Mouse (Mus musculus) intestine, embryonic 16.5 days (tissue): Measurements from ENCODE around the gene Gm17018. TPM values are rescaled to one million over a fixed set of nuclear protein-coding genes. Genes with fewer than 3 reads are reported as not detected.
A peak's percentile ranks its signal among the peaks of the same experiment; 100 is the strongest.
"Not testable (repeated sequence)": the region's sequence is repeated elsewhere in the genome, so short reads cannot be mapped to it uniquely, and the experiment has no call there.

Experiments
- ATAC-seq: fragments of 200-750 bp; cut with Nextera tagmentation; 2 replicates; pipeline ENCODE4 v1.8.0; 2017; ENCODE audit warnings: moderate TSS enrichment, moderate library complexity
- H3K27ac ChIP-seq: fragments of 300-500 bp; sonication (generic); 2 replicates; pipeline ENCODE4 v1.5.1; 2014; ENCODE audit warnings: mild to moderate bottlenecking, low read length
- H3K27me3 ChIP-seq: fragments of 300-500 bp; sonication (generic); replicated peaks from 2 replicates; pipeline ENCODE4 v1.6.1; 2014; ENCODE audit warnings: low read length, control low read depth, mixed read lengths; ENCODE audit not compliant: control insufficient read depth, insufficient read depth
- H3K36me3 ChIP-seq: fragments of 300-500 bp; sonication (generic); 2 replicates; pipeline ENCODE4 v1.6.1; 2014; ENCODE audit warnings: low read length, control low read depth; ENCODE audit not compliant: control insufficient read depth, insufficient read depth
- H3K4me1 ChIP-seq: fragments of 300-500 bp; sonication (generic); 2 replicates; pipeline ENCODE4 v1.6.1; 2014; ENCODE audit warnings: low read length, control low read depth, mixed read lengths; ENCODE audit not compliant: control insufficient read depth, insufficient read depth
- H3K4me2 ChIP-seq: fragments of 300-500 bp; sonication (generic); 2 replicates; pipeline ENCODE4 v1.6.1; 2014; ENCODE audit warnings: low read depth, low read length, control low read depth
- H3K4me3 ChIP-seq: fragments of 300-500 bp; sonication (generic); 2 replicates; pipeline ENCODE4 v1.5.1; 2014; ENCODE audit warnings: mild to moderate bottlenecking, low read length
- H3K9ac ChIP-seq: fragments of 300-500 bp; sonication (generic); 2 replicates; pipeline ENCODE4 v1.6.1; 2014; ENCODE audit warnings: low read depth, low read length
- H3K9me3 ChIP-seq: fragments of 300-500 bp; sonication (generic); 2 replicates; pipeline ENCODE4 v1.6.1; 2016; ENCODE audit warnings: low read length, control low read depth; ENCODE audit not compliant: control insufficient read depth
- WGBS: fragments of 180-500 bp; shearing (Covaris S2); extraction: QIAGEN DNeasy Blood & Tissue Kit; methylation state at CpG from one replicate; pipeline ENCODE4 v1.1.7; 2014; 5-methylcytosine and 5-hydroxymethylcytosine counted together
- polyA plus RNA-seq: library from polyadenylated mRNA; unstranded; fragments of >200 nt; fragmentation: Nextera tagmentation; extraction: Ambion mirVana; gene quantifications from 2 replicates; pipeline ENCODE4 v1.2.1, GENCODE M21; 2015

Gm17018 gene
- polyA plus RNA-seq, 1 experiment from 2014 or later = 34.6 TPM

DNA sequence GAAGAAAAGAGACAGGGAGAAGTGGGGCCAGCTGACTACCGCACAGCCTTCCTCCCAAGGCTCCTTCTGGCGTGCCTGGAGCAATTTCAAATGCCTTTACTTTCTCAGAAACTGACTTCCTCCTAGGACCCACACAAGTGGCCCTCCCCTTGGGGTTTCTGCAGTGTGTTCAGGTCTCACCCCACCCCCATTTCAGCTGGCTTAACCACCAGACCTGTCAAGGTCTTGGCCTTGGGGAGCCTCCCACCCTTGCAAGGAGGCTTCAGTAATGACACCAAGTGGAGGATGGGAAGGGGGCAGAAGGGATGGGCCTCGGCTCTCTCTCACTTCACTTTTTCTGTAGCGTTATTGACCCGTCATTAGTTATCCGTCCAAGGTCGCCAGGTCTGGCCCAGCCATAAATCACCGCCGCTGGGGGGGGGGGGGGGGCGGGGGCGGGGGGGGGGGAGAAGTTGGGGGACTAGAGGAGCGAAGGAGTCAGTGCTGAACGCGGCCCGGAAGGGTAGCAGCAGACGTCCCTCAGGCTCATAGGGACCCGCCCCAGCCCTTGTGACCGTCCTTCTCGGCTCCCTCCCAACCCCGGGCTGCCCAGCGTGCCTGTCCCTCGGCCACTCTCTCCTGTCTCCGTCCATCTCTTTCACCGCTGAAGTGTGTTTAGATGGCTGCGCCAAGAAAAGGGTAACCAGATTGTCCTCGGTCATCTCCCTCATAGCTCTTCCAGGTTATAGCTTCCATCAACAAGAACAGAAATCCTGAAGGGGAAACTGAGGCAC lies 16.1 kb upstream of the Gm17018 start:
- ATAC-seq = peak; percentile 49
- H3K27me3 ChIP-seq = peaks cover 15% of the 10 kb centered on the region
- peak overlapping the region; percentile 95 for H3K4me2 ChIP-seq
- H3K9ac ChIP-seq = peak overlapping the region; percentile 62
- H3K9me3 ChIP-seq = no peaks in the 10 kb centered on the region
- H3K4me1 ChIP-seq = peaks cover 18% of the 10 kb centered on the region
- H3K4me3 ChIP-seq = peak overlapping the region; percentile 49
- WGBS = 2% methylated on average over 18 of the region's 26 CpGs
- no peak overlapping the region for H3K27ac ChIP-seq
- H3K36me3 ChIP-seq = no peaks in the 10 kb centered on the region

DNA sequence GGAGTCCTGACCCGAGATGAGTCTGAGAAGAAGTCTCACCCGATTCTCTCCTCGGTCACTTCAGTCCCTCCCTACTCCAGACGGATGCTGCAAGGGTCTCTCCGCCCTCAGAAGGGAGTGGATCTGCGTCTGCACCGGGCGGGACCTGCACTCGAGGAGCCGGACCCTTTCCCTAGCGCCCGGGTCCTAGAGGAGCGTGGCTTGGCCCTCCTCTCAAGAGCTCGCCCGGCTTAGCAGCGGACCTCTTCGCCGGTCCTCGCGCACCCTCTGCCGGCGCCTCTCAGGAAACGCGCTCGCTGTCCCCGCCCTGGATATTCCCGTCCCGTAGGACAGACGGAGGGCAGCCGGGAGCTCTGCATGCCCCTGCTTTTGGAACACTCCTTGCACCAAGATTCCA lies 15.5 kb upstream of the Gm17018 start:
- no peak overlapping the region for H3K27ac ChIP-seq
- no peaks in the 10 kb centered on the region for H3K9me3 ChIP-seq
- peak overlapping the region; percentile 49 for H3K4me3 ChIP-seq
- H3K27me3 ChIP-seq = peaks cover 15% of the 10 kb centered on the region
- H3K4me2 ChIP-seq = peak overlapping the region; percentile 95
- peak; percentile 82 for ATAC-seq
- H3K36me3 ChIP-seq = no peaks in the 10 kb centered on the region
- H3K4me1 ChIP-seq = peaks cover 18% of the 10 kb centered on the region
- under 1% methylated on average over 30 of the region's 30 CpGs for WGBS
- H3K9ac ChIP-seq = peak overlapping the region; percentile 62

DNA sequence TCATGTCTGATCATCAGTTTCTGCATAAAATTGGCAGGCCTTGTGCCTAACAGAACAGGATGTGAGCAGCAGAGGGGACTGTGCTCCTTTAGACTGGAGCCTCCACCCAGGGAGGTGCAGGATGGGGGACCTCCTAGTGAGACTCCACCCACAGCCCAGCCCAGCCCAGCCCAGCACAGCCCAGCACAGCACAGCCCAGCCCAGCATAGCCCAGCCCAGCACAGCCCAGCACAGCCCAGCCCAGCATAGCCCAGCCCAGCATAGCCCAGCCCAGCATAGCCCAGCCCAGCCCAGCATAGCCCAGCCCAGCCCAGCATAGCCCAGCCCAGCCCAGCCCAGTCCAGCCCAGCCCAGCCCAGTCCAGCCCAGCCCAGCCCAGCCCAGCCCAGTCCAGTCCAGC lies 12.2 kb upstream of the Gm17018 start:
- H3K4me1 ChIP-seq = peaks cover 19% of the 10 kb centered on the region
- not testable (repeated sequence) for H3K27me3 ChIP-seq, H3K36me3 ChIP-seq, H3K4me2 ChIP-seq, H3K27ac ChIP-seq, H3K4me3 ChIP-seq, H3K9me3 ChIP-seq, H3K9ac ChIP-seq
- peak; percentile 34 for ATAC-seq

DNA sequence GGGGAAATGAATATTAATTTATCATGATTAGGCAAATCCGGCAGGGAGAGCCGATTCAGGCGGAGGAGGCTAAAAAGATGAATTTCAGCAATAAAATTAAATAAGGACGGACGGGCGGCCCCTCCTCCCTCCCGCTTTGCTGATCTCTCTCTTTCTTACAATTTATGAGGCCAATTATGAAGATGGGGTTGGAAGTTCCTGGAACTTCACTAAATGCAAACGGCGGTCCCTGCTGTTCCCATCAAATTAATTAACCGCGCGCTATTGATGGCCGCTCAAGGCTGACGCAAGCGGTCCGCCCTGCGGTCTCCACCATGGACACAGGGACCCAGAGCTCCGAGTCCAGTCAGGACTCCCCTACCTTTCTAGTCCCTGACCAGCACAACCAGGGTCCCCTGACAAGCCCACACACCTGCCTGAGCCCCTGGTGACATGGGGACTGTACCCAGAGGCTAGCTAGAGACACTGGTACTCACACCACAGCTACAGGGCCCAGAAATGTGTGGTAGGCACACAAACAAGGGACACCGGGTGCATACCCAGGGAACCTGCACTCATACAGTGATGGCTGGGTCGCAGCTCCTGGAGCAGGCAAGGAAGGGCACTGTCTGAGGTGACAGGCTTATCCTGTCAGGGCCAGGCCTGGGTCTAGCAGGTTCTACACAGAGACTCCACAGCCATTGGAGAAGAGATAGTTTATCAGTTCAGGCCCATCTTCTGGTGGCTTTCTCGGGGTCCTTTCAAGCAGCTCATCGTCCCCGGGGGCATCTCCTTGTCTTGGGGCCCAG lies 11.1 kb upstream of the Gm17018 start:
- H3K27me3 ChIP-seq = no peaks in the 10 kb centered on the region; the same call in 1 of the 2 replicates
- no peak overlapping the region for H3K4me3 ChIP-seq
- H3K4me1 ChIP-seq = peaks cover 17% of the 10 kb centered on the region
- no peak overlapping the region for H3K9ac ChIP-seq
- H3K27ac ChIP-seq = no peak overlapping the region
- H3K36me3 ChIP-seq = no peaks in the 10 kb centered on the region
- no peaks in the 10 kb centered on the region for H3K9me3 ChIP-seq
- no peak overlapping the region for H3K4me2 ChIP-seq
- ATAC-seq = no peak
- 79% methylated on average over 23 of the region's 23 CpGs for WGBS

DNA sequence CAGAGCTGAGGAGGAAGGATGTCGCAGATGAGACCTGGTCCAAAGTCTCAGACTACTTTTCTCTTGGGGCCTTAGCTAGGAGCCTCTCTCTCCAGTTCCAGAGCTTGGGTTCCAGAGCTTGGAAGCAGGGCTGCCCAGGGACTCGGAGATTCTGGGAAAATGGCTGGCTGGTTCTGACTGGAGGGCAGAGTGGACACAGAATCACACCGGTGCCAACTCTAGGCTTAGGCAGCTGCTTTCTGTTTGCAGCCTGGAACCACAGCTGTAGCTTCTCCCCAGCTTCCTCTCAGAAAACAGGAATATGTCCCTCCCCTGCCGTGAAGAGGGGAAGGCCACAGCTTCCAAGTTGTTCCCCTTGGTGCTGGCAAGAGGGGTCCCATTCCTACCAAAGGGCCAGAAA lies 10.5 kb upstream of the Gm17018 start:
- WGBS = 73% methylated on average over 4 of the region's 4 CpGs

DNA sequence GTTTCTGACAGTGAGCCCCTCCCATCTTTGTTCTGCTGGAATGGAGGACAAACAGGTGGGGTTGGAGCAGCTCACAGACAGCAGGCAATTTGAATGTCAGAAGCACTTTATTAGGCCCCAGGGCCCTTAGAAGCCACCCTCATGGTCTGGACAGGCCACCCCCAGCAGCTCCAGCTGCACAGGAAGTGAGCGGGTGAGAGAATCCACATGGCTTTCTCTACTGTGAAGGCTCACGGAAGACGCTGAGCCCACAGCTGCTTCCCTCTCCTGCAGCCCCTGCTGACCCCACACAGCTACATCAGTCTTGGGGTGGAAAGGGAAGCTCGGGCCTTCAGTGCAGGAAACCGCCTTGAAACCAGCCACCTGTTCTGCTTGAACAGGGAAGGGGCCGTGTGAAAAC lies 8.2 kb upstream of the Gm17018 start:
- H3K9me3 ChIP-seq = no peaks in the 10 kb centered on the region
- peaks cover 11% of the 10 kb centered on the region for H3K4me1 ChIP-seq
- H3K27ac ChIP-seq = peak overlapping the region; percentile 2; the same call in 1 of the 2 replicates
- WGBS = 36% methylated on average over 6 of the region's 6 CpGs
- H3K27me3 ChIP-seq = no peaks in the 10 kb centered on the region
- H3K36me3 ChIP-seq = no peaks in the 10 kb centered on the region; the same call in 1 of the 2 replicates
- no peak overlapping the region for H3K4me2 ChIP-seq
- H3K4me3 ChIP-seq = no peak overlapping the region
- H3K9ac ChIP-seq = no peak overlapping the region
- peak; percentile 62; the same call in 1 of the 2 replicates for ATAC-seq

More for the DNA sequence above, 10.5 kb upstream of the Gm17018 start:
- ATAC-seq = no peak
- H3K27ac ChIP-seq = no peak overlapping the region
- no peaks in the 10 kb centered on the region; the same call in 1 of the 2 replicates for H3K36me3 ChIP-seq
- no peak overlapping the region for H3K9ac ChIP-seq
- no peaks in the 10 kb centered on the region; the same call in 1 of the 2 replicates for H3K27me3 ChIP-seq
- H3K4me2 ChIP-seq = no peak overlapping the region
- no peak overlapping the region for H3K4me3 ChIP-seq
- H3K9me3 ChIP-seq = no peaks in the 10 kb centered on the region
- H3K4me1 ChIP-seq = peaks cover 11% of the 10 kb centered on the region

DNA sequence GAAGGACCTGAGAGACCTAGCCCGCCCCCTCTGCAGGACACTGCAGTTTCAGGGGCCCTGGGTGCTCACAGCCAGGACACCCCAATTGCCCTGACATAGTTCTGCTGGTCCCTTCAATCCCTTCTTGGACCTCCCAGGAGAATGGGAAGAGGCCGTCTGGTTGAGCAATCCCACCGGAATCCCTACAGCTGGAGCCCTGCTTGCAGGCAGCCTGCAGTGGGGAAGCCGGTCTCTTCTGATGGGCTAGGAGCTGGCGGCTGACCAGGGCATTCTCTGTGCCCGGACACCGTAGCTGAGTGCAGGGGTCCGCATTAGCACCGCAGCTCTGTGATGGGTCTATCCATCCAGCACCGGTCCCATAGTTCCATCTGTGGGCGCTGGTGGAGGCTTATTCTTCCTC lies 6.3 kb upstream of the Gm17018 start:
- Histone ChIP-seq H3K36me3 (peaks cover 3% of the 10 kb centered on the region; the same call in 1 of the 2 replicates), H3K27me3 (no peaks in the 10 kb centered on the region), H3K4me2 (no peak overlapping the region), H3K4me3 (no peak overlapping the region), H3K4me1 (peaks cover 11% of the 10 kb centered on the region), H3K27ac (no peak overlapping the region), H3K9me3 (no peaks in the 10 kb centered on the region), H3K9ac (no peak overlapping the region)
- 89% methylated on average over 11 of the region's 11 CpGs for WGBS
- no peak for ATAC-seq

DNA sequence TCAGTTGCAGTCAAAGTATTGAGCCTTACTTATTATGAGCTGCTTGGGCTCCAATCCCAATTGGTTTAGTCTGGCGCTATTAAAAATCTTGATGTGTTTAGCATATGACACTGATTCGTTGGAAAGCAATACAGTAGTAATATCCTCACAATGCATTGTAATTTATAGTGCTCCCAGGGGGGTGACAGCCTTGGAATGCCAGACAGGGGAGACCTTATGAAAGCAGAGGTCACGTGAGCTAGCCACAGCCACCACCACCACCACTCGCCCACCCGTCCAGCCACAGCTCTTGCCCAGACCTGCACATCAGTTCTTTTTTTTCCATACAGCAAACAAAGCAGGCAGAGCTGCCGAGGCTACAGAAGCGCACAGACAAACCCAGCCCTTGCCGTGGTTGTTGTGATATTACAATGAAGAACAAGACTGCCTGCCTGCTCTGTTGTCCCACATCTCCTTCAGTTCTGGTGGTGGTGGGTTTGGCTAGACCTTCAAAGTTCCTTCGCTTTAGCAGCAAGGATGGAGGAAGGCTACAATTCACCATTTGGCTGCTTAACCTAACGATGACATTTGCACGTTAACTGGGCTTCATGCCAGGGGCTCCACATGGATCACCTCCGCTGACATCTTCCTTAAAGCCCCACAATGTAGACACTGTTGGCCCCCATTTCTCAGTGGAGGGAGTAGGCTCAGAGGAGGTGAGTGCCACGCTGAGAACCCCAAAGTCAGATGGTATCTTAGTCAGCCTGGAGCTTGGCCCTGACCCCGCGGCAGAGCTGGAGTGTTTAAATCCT lies 5.7 kb downstream of the Gm17018 start:
- ATAC-seq = no peak
- Histone ChIP-seq H3K4me3 (no peak overlapping the region), H3K27me3 (no peaks in the 10 kb centered on the region), H3K36me3 (no peaks in the 10 kb centered on the region), H3K4me1 (0 out of 2 replicates have a peak, but pooled peaks cover 3% of the 10 kb centered on the region), H3K27ac (no peak overlapping the region), H3K9ac (no peak overlapping the region), H3K9me3 (no peaks in the 10 kb centered on the region), H3K4me2 (no peak overlapping the region)
- WGBS = 58% methylated on average over 15 of the region's 15 CpGs

DNA sequence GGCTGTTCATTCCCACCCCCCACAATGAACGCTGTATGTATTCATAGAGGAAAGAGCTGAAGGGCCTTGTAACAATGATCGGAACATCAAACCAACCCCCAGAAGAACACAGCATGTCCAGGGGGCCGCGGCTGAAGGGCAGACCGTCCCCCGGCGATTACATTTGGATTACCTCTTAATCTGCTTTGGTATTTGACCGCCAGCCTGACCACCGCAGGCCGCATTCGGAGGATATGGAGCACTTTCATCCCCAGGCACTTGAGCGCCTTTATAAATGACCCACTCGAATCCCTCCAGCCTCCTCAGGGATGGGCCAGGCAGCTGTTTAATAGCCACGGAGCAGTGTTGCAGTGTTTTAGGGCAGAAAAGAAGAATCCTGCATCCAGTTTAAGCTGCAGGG lies 7.0 kb downstream of the Gm17018 start:
- no peaks in the 10 kb centered on the region for H3K9me3 ChIP-seq
- 0 out of 2 replicates have a peak, but pooled peaks cover 3% of the 10 kb centered on the region for H3K4me1 ChIP-seq
- H3K36me3 ChIP-seq = no peaks in the 10 kb centered on the region
- H3K4me2 ChIP-seq = no peak overlapping the region
- no peak overlapping the region for H3K4me3 ChIP-seq
- 53% methylated on average over 14 of the region's 14 CpGs for WGBS
- H3K27me3 ChIP-seq = no peaks in the 10 kb centered on the region
- H3K27ac ChIP-seq = no peak overlapping the region
- H3K9ac ChIP-seq = no peak overlapping the region
- ATAC-seq = no peak
